Mouse (Mus musculus): ENCODE results near the gene Lmbr1l. TPM values are rescaled to one million over a fixed set of nuclear protein-coding genes. Genes with fewer than 3 reads are reported as not detected.

Lmbr1l gene
- polyA plus RNA-seq, 1 experiment from 2014 or later: 3.7 TPM

DNA sequence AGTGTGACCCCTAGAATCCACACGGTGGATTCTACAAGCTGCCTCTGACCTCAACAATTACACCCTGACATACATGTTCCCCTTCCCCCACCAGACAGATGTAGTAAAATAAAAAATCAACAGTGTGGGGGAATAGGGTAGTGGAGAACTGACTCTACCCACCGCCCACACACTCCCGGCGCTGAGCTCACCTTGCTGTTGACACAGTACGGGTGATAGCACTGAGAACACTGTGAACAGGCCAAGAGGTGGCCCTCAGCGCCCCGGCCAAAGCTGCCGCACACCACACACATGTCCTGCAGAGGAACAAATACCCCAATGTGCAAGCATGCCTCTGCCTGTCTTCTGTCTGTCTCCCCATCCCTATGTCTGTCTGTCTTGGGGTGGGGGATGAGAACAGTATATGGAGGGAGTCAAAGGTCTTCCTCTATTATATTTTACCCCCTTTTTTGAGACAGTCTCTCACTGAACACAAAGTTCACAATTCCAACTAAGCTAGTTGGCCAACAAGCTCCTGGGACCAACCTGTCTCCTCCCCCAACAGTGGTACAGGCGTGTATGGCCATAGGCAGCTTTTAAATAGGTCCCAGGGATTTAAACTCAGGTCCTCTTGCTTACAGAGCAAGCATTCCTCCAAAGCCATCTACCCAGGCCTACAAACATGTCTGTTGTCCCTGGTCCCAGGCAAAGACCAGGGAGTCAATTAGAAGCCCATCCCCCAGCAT lies 58.5 kb downstream of the Lmbr1l start:
- peaks cover 98% of the 10 kb centered on the region for H3K36me3 ChIP-seq (ENCODE audit: inconsistent target)
- peaks cover 30% of the 10 kb centered on the region; the same call in 1 of the 2 replicates for H3K79me2 ChIP-seq (ENCODE audit: inconsistent target)
- H3K4me3 ChIP-seq (ENCODE audit: inconsistent target): no peak overlapping the region
- H3K27ac ChIP-seq: no peak overlapping the region
- WGBS (ENCODE audit: missing documents): 96% methylated on average over 9 of the region's 9 CpGs

DNA sequence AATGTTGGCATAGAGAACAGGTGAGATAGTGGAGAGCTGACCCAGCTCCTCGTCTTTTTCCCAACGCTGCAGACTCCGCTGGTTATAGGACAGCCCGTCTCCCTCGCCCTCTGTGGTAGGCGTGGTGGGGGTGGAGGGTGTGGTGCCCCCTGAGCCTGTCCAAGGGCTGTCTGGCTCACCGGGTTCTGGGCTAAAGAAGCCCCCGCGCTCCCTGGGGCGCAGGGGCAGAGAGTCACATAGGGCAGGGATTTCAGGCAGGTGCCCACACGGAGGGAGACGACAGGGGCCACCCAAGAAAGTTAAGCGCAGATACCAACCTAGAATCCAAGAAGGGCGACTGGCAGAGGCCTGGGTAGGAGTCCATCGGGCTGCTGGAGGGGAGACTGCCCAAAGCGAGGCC lies 63.8 kb downstream of the Lmbr1l start:
- peaks cover 34% of the 10 kb centered on the region; the same call in 1 of the 2 replicates for H3K79me2 ChIP-seq (ENCODE audit: inconsistent target)
- no peak overlapping the region for H3K4me3 ChIP-seq (ENCODE audit: inconsistent target)
- no peak overlapping the region for H3K27ac ChIP-seq
- WGBS (ENCODE audit: missing documents): 91% methylated on average over 16 of the region's 16 CpGs
- peaks cover 93% of the 10 kb centered on the region for H3K36me3 ChIP-seq (ENCODE audit: inconsistent target)

Other genes with a start within 250 kb of the Lmbr1l start
- gene Rnd1, start 240.8 kb downstream of the Lmbr1l start, polyA plus RNA-seq (2018): 0.27 to 0.47 TPM (median 0.40 TPM) in 3 replicates
- gene Ccdc65, start 210.0 kb downstream of the Lmbr1l start, polyA plus RNA-seq (2018): 0.09 TPM in 1 of 3 replicates, not detected in the others
- gene Fkbp11, start 190.0 kb downstream of the Lmbr1l start, polyA plus RNA-seq (2018): 0.42 to 1.0 TPM (median 0.77 TPM) in 3 replicates
- 95.4 to 100 TPM (median 98.2 TPM) in 3 replicates for gene Arf3, start 155.0 kb downstream of the Lmbr1l start, polyA plus RNA-seq (2018)
- not detected in 3 replicates for gene Wnt10b, start 140.1 kb downstream of the Lmbr1l start, polyA plus RNA-seq (2018)
- gene Wnt1, start 128.4 kb downstream of the Lmbr1l start, polyA plus RNA-seq (2018): not detected in 3 replicates
- gene Ddn, start 108.7 kb downstream of the Lmbr1l start, polyA plus RNA-seq (2018): 0.06 TPM in 1 of 3 replicates, not detected in the others
- gene Prkag1, start 86.7 kb downstream of the Lmbr1l start, polyA plus RNA-seq (2018): 34.9 to 43.9 TPM (median 40.2 TPM) in 3 replicates
- 17.3 to 22.5 TPM (median 19.8 TPM) in 3 replicates for gene Kmt2d, start 47.0 kb downstream of the Lmbr1l start, polyA plus RNA-seq (2018)
- 0.52 to 3.0 TPM (median 2.4 TPM) in 3 replicates for gene Rhebl1, start 23.7 kb downstream of the Lmbr1l start, polyA plus RNA-seq (2018)
- gene Dhh, start 19.7 kb downstream of the Lmbr1l start, polyA plus RNA-seq (2018): not detected in 3 replicates
- 371 to 1,063 TPM (median 789 TPM) in 3 replicates for gene Tuba1b, start 16.3 kb upstream of the Lmbr1l start, polyA plus RNA-seq (2018)
- 0.27 TPM in 1 of 3 replicates, not detected in the others for gene Gm49450, start 35.3 kb upstream of the Lmbr1l start, polyA plus RNA-seq (2018)
- 37.8 to 73.9 TPM (median 54.5 TPM) in 3 replicates for gene Tuba1a, start 35.5 kb upstream of the Lmbr1l start, polyA plus RNA-seq (2018)
- gene Tuba1c, start 111.7 kb upstream of the Lmbr1l start, polyA plus RNA-seq (2018): 112 to 385 TPM (median 315 TPM) in 3 replicates
- 0.07 TPM in 1 of 3 replicates, not detected in the others for gene Prph, start 136.9 kb upstream of the Lmbr1l start, polyA plus RNA-seq (2018)
- gene Troap, start 156.3 kb upstream of the Lmbr1l start, polyA plus RNA-seq (2018): 2.4 to 2.6 TPM in 2 of 3 replicates, not detected in the other
- not detected in 3 replicates for gene C1ql4, start 169.6 kb upstream of the Lmbr1l start, polyA plus RNA-seq (2018)
- gene Dnajc22, start 174.9 kb upstream of the Lmbr1l start, polyA plus RNA-seq (2018): not detected in 3 replicates
- gene Spats2, start 207.7 kb upstream of the Lmbr1l start, polyA plus RNA-seq (2018): 2.7 to 4.0 TPM (median 3.2 TPM) in 3 replicates

Measured in macrophage (primary cell).